7 mouse cellular contexts compared by ENCODE assay signal in the genomic region with DNA sequence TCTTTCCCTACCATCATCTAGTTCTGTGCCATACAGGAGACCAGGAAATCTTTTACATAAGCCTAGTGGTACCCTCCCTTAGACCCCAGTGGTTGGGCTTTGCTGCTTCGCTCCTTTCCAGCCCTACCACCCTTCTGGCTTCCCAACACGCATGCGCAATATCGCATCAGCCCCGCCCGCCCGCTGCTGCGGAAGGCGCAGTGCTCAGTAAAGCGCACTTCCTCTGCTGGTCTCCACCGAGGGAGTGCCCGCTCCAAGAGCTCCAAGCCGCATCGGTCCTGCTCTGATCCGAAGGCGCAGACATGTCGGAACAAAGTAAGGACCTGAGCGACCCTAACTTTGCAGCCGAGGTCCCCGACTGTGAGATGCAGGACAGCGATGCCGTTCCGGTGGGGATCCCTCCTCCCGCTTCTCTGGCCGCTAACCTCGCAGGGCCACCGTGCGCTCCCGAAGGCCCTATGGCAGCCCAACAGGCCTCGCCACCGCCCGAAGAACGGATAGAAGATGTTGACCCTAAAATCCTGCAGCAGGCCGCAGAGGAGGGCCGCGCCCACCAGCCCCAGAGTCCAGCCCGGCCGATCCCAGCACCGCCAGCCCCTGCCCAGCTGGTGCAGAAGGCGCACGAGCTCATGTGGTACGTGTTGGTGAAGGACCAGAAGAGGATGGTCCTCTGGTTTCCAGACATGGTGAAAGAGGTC. TPM values are rescaled to one million over a fixed set of nuclear protein-coding genes. Genes with fewer than 3 reads are reported as not detected.
A peak's percentile ranks its signal among the peaks of the same experiment; 100 is the strongest.
DNase-seq lines count a peak whose midpoint lies in the region; ATAC-seq lines count a peak whose summit lies in the region.

No protein-coding gene starts in this region.

- H3K9me3 ChIP-seq in embryonic facial prominence, embryonic 15.5 days (replicated peaks) = no peaks in the 10 kb centered on the region
- no peaks in the 10 kb centered on the region for H3K9me3 ChIP-seq in heart, embryonic 10.5 days
- 0 out of 2 replicates have a peak, but pooled peaks cover 3% of the 10 kb centered on the region for H3K9me3 ChIP-seq in kidney, embryonic 14.5 days (ENCODE audit: control insufficient read depth, low read length)
- H3K9me3 ChIP-seq in limb, embryonic 12.5 days = peaks cover 11% of the 10 kb centered on the region; the same call in 1 of the 2 replicates
- H3K9me3 ChIP-seq in midbrain, embryonic 15.5 days = no peaks in the 10 kb centered on the region
- H3K9me3 ChIP-seq in stomach, embryonic 16.5 days (replicated peaks; ENCODE audit: control insufficient read depth, low read length) = no peaks in the 10 kb centered on the region

- no peaks in the 10 kb centered on the region for H3K4me1 ChIP-seq in brown adipose tissue, adult 24 weeks (ENCODE audit: control insufficient read depth, insufficient read depth, insufficient read length, low read length)
- no peaks in the 10 kb centered on the region for H3K4me1 ChIP-seq in embryonic facial prominence, embryonic 15.5 days
- H3K4me1 ChIP-seq in heart, embryonic 10.5 days = no peaks in the 10 kb centered on the region
- no peaks in the 10 kb centered on the region for H3K4me1 ChIP-seq in kidney, embryonic 14.5 days (ENCODE audit: control insufficient read depth, insufficient read depth, low read length)
- 0 out of 2 replicates have a peak, but pooled peaks cover 4% of the 10 kb centered on the region for H3K4me1 ChIP-seq in limb, embryonic 12.5 days (replicated peaks)
- H3K4me1 ChIP-seq in midbrain, embryonic 15.5 days = peaks cover 4% of the 10 kb centered on the region; the same call in 1 of the 2 replicates
- H3K4me1 ChIP-seq in stomach, embryonic 16.5 days (ENCODE audit: control insufficient read depth, insufficient read depth, low read length) = no peaks in the 10 kb centered on the region

- ATAC-seq in embryonic facial prominence, embryonic 15.5 days (ENCODE audit: insufficient number of reproducible peaks, low FRiP score, low TSS enrichment, low read depth) = peak; percentile 87
- ATAC-seq in kidney, embryonic 14.5 days (ENCODE audit: low FRiP score, low TSS enrichment) = peak; percentile 99
- peak; percentile 91 for ATAC-seq in limb, embryonic 12.5 days (ENCODE audit: insufficient number of reproducible peaks, insufficient read depth, low FRiP score, low TSS enrichment, low read depth)
- ATAC-seq in midbrain, embryonic 15.5 days (replicated peaks) = peak; percentile 96
- ATAC-seq in stomach, embryonic 16.5 days (ENCODE audit: insufficient read depth, low FRiP score) = peak; percentile 92

- peak; percentile 87 for DNase-seq in heart, embryonic 10.5 days (ENCODE audit: low spot score)

- peak overlapping the region; percentile 53 for H3K4me2 ChIP-seq in embryonic facial prominence, embryonic 15.5 days (replicated peaks)
- H3K4me2 ChIP-seq in kidney, embryonic 14.5 days (replicated peaks; ENCODE audit: low read depth, low read length) = peak overlapping the region; percentile 63
- peak overlapping the region; percentile 69 for H3K4me2 ChIP-seq in limb, embryonic 12.5 days
- peak overlapping the region; percentile 55 for H3K4me2 ChIP-seq in midbrain, embryonic 15.5 days
- peak overlapping the region; percentile 59 for H3K4me2 ChIP-seq in stomach, embryonic 16.5 days (ENCODE audit: low read depth, low read length)

- no peaks in the 10 kb centered on the region for H3K27me3 ChIP-seq in embryonic facial prominence, embryonic 15.5 days
- no peaks in the 10 kb centered on the region for H3K27me3 ChIP-seq in heart, embryonic 10.5 days (ENCODE audit: insufficient read depth, poor library complexity, severe bottlenecking)
- H3K27me3 ChIP-seq in kidney, embryonic 14.5 days (ENCODE audit: control insufficient read depth, insufficient read depth, low read length) = no peaks in the 10 kb centered on the region
- H3K27me3 ChIP-seq in limb, embryonic 12.5 days = no peaks in the 10 kb centered on the region
- no peaks in the 10 kb centered on the region for H3K27me3 ChIP-seq in midbrain, embryonic 15.5 days (replicated peaks)
- no peaks in the 10 kb centered on the region for H3K27me3 ChIP-seq in stomach, embryonic 16.5 days (ENCODE audit: control insufficient read depth, insufficient read depth, low read length)

- WGBS in embryonic facial prominence, embryonic 15.5 days = 19% methylated on average over 42 of the region's 42 CpGs
- 8% methylated on average over 42 of the region's 42 CpGs for WGBS in heart, embryonic 10.5 days
- whole genome bisulfite sequencing in kidney, embryonic 14.5 days = 14% methylated on average over 42 of the region's 42 CpGs
- WGBS in limb, embryonic 12.5 days = 14% methylated on average over 42 of the region's 42 CpGs
- WGBS in midbrain, embryonic 15.5 days = 19% methylated on average over 42 of the region's 42 CpGs
- 12% methylated on average over 42 of the region's 42 CpGs for WGBS in stomach, embryonic 16.5 days

- H3K9ac ChIP-seq in embryonic facial prominence, embryonic 15.5 days = peak overlapping the region; percentile 50
- peak overlapping the region; percentile 63 for H3K9ac ChIP-seq in kidney, embryonic 14.5 days (ENCODE audit: low read depth, low read length)
- peak overlapping the region; percentile 68 for H3K9ac ChIP-seq in limb, embryonic 12.5 days (replicated peaks)
- H3K9ac ChIP-seq in midbrain, embryonic 15.5 days = peak overlapping the region; percentile 72
- peak overlapping the region; percentile 73 for H3K9ac ChIP-seq in stomach, embryonic 16.5 days (ENCODE audit: low read length)

- H3K27ac ChIP-seq in brown adipose tissue, adult 24 weeks (replicated peaks; ENCODE audit: low read depth, low read length) = no peak overlapping the region
- H3K27ac ChIP-seq in embryonic facial prominence, embryonic 15.5 days (replicated peaks) = peak overlapping the region; percentile 63; the same call in 1 of the 2 replicates
- peak overlapping the region; percentile 84 for H3K27ac ChIP-seq in heart, embryonic 10.5 days
- H3K27ac ChIP-seq in kidney, embryonic 14.5 days (ENCODE audit: low read depth, low read length) = no peak overlapping the region
- H3K27ac ChIP-seq in limb, embryonic 12.5 days = 0 out of 2 replicates have a peak overlapping the region, but pooled peaks have one; percentile 17
- H3K27ac ChIP-seq in midbrain, embryonic 15.5 days = peak overlapping the region; percentile 86
- peak overlapping the region; percentile 38; the same call in 1 of the 2 replicates for H3K27ac ChIP-seq in stomach, embryonic 16.5 days (ENCODE audit: low read length)

- H3K36me3 ChIP-seq in embryonic facial prominence, embryonic 15.5 days = no peaks in the 10 kb centered on the region
- no peaks in the 10 kb centered on the region for H3K36me3 ChIP-seq in heart, embryonic 10.5 days
- H3K36me3 ChIP-seq in kidney, embryonic 14.5 days (ENCODE audit: control insufficient read depth, insufficient read depth, low read length) = no peaks in the 10 kb centered on the region
- H3K36me3 ChIP-seq in limb, embryonic 12.5 days = no peaks in the 10 kb centered on the region
- H3K36me3 ChIP-seq in midbrain, embryonic 15.5 days (replicated peaks) = no peaks in the 10 kb centered on the region
- H3K36me3 ChIP-seq in stomach, embryonic 16.5 days (ENCODE audit: control insufficient read depth, insufficient read depth, low read length) = no peaks in the 10 kb centered on the region

- H3K4me3 ChIP-seq in brown adipose tissue, adult 24 weeks (ENCODE audit: insufficient read depth, low read depth, low read length) = peak overlapping the region; percentile 60
- H3K4me3 ChIP-seq in embryonic facial prominence, embryonic 15.5 days (replicated peaks) = peak overlapping the region; percentile 54
- H3K4me3 ChIP-seq in heart, embryonic 10.5 days = peak overlapping the region; percentile 68
- H3K4me3 ChIP-seq in kidney, embryonic 14.5 days (ENCODE audit: low read length) = peak overlapping the region; percentile 46
- H3K4me3 ChIP-seq in limb, embryonic 12.5 days (replicated peaks) = peak overlapping the region; percentile 53
- H3K4me3 ChIP-seq in midbrain, embryonic 15.5 days = peak overlapping the region; percentile 57
- peak overlapping the region; percentile 55 for H3K4me3 ChIP-seq in stomach, embryonic 16.5 days (replicated peaks; ENCODE audit: low read length)

RNA-seq across cellular contexts. Expression of a gene that starts 1.9 kb away (rescaled TPM):
- 16.8 and 18.7 TPM in 2 replicates for polyA plus RNA-seq in brown adipose tissue, adult 24 weeks (2012; ENCODE audit: insufficient read depth, insufficient read length, missing spikeins)
- polyA plus RNA-seq in embryonic facial prominence, embryonic 15.5 days (2015; fragmentation: Nextera tagmentation; extraction: Ambion mirVana) = 134 and 156 TPM in 2 replicates
- 92.0 and 113 TPM in 2 replicates for polyA plus RNA-seq in heart, embryonic 10.5 days (2016; fragmentation: Nextera tagmentation; extraction: Ambion mirVana)
- polyA plus RNA-seq in kidney, embryonic 14.5 days (2014; fragmentation: Nextera tagmentation; extraction: Ambion mirVana) = 75.1 and 78.4 TPM in 2 replicates
- polyA plus RNA-seq in limb, embryonic 12.5 days (2016; fragmentation: Nextera tagmentation; extraction: Ambion mirVana) = 86.7 and 90.6 TPM in 2 replicates
- polyA plus RNA-seq in midbrain, embryonic 15.5 days (2015; fragmentation: Nextera tagmentation; extraction: Ambion mirVana) = 789 and 792 TPM in 2 replicates
- polyA plus RNA-seq in stomach, embryonic 16.5 days (2015; fragmentation: Nextera tagmentation; extraction: Ambion mirVana) = 75.8 and 82.1 TPM in 2 replicates

RNA-seq across cellular contexts. Expression of a gene that starts 28.6 kb away (rescaled TPM):
- polyA plus RNA-seq in brown adipose tissue, adult 24 weeks (2012; ENCODE audit: insufficient read depth, insufficient read length, missing spikeins) = not detected in 2 replicates
- 6.9 and 7.0 TPM in 2 replicates for polyA plus RNA-seq in embryonic facial prominence, embryonic 15.5 days (2015; fragmentation: Nextera tagmentation; extraction: Ambion mirVana)
- 1.5 and 4.2 TPM in 2 replicates for polyA plus RNA-seq in heart, embryonic 10.5 days (2016; fragmentation: Nextera tagmentation; extraction: Ambion mirVana)
- polyA plus RNA-seq in kidney, embryonic 14.5 days (2014; fragmentation: Nextera tagmentation; extraction: Ambion mirVana) = 0.39 and 0.84 TPM in 2 replicates
- 3.6 and 4.2 TPM in 2 replicates for polyA plus RNA-seq in limb, embryonic 12.5 days (2016; fragmentation: Nextera tagmentation; extraction: Ambion mirVana)
- 21.6 and 24.9 TPM in 2 replicates for polyA plus RNA-seq in midbrain, embryonic 15.5 days (2015; fragmentation: Nextera tagmentation; extraction: Ambion mirVana)
- polyA plus RNA-seq in stomach, embryonic 16.5 days (2015; fragmentation: Nextera tagmentation; extraction: Ambion mirVana) = 1.2 and 1.6 TPM in 2 replicates

Comparison
In these comparisons a context has a peak if more than half of its experiments do, and no peak if none do; other contexts are left out.
1. H3K27ac ChIP-seq: peak in embryonic facial prominence, embryonic 15.5 days (single experiment), heart, embryonic 10.5 days (single experiment), limb, embryonic 12.5 days (single experiment), midbrain, embryonic 15.5 days (single experiment) and stomach, embryonic 16.5 days (single experiment); none in brown adipose tissue, adult 24 weeks (single experiment) and kidney, embryonic 14.5 days (single experiment).
2. Peak in every context shown above with its lines, with median percentiles within 50 percentile points of each other: H3K4me3 ChIP-seq, ATAC-seq, H3K4me2 ChIP-seq and H3K9ac ChIP-seq.